Mouse (Mus musculus) CH12.LX (cell line): ENCODE data around the gene Eps8. TPM values are rescaled to one million over a fixed set of nuclear protein-coding genes. Genes with fewer than 3 reads are reported as not detected.

Source experiments
- DNase-seq: peaks from one replicate; pipeline ENCODE4 v3.0.0-alpha.2; 2013; ENCODE audit errors: extremely low read depth
- H3K27ac ChIP-seq: 2 replicates; pipeline ENCODE4 v1.5.1; 2012; ENCODE audit warnings: low read depth, mild to moderate bottlenecking, control low read depth, moderate library complexity; ENCODE audit not compliant: insufficient read depth
- H3K27me3 ChIP-seq: replicated peaks from 2 replicates; pipeline ENCODE3; 2012; ENCODE audit warnings: inconsistent platforms
- H3K36me3 ChIP-seq, 2 experiments: replicated peaks in 1 of 2; 2 replicates each; pipeline versions ENCODE3 to v1.6.1; 2012; ENCODE audit warnings: inconsistent platforms in 1 of 2, low read length in 1 of 2, mild to moderate bottlenecking in 1 of 2, mixed read lengths in 1 of 2, moderate library complexity in 1 of 2; ENCODE audit not compliant: control insufficient read depth in 1 of 2, insufficient read depth in 1 of 2
- H3K4me1 ChIP-seq, 2 experiments: 2 replicates each; pipeline ENCODE4 v1.6.1; 2012; ENCODE audit warnings: inconsistent platforms in 1 of 2, moderate library complexity in 1 of 2; ENCODE audit not compliant: insufficient read depth in 2 of 2, control insufficient read depth in 1 of 2
- H3K4me2 ChIP-seq: 2 replicates; pipeline ENCODE4 v1.6.1; 2012; ENCODE audit warnings: low read depth, mild to moderate bottlenecking, control low read depth; ENCODE audit not compliant: poor library complexity, insufficient read depth, severe bottlenecking
- H3K4me3 ChIP-seq, 3 experiments: fragments of 150-350 bp in 1 of 3; sonication (generic) in 1 of 3; replicated peaks in 1 of 3; 2 replicates each; pipeline versions ENCODE3 to v1.5.1; 2011 to 2012; ENCODE audit warnings: low read depth in 2 of 3, low read length in 2 of 3, mild to moderate bottlenecking in 2 of 3, moderate library complexity in 2 of 3, control low read depth in 1 of 3, improper control_type of control experiment in 1 of 3, inconsistent platforms in 1 of 3, mixed read lengths in 1 of 3; ENCODE audit not compliant: poor library complexity in 1 of 3
- H3K79me2 ChIP-seq: replicated peaks from 2 replicates; pipeline ENCODE4 v1.6.1; 2012; ENCODE audit warnings: mild to moderate bottlenecking, moderate library complexity; ENCODE audit not compliant: control insufficient read depth, poor library complexity, insufficient read depth, severe bottlenecking; ENCODE audit errors: extremely low read depth
- H3K9ac ChIP-seq: 2 replicates; pipeline ENCODE4 v1.6.1; 2012; ENCODE audit warnings: low read depth, mild to moderate bottlenecking, control low read depth, moderate library complexity; ENCODE audit not compliant: insufficient read depth
- H3K9me3 ChIP-seq: replicated peaks from 2 replicates; pipeline ENCODE3; 2012; ENCODE audit warnings: low read length, inconsistent platforms, mixed read lengths
- BHLHE40 ChIP-seq: IDR thresholded peaks from 2 replicates; pipeline ENCODE4 v1.6.1; 2011; ENCODE audit warnings: mild to moderate bottlenecking, low read depth, low read length, improper control_type of control experiment
- CHD1 ChIP-seq: IDR thresholded peaks from 2 replicates; pipeline ENCODE4 v1.6.1; 2012; ENCODE audit warnings: low read depth, low read length, improper control_type of control experiment, inconsistent platforms
- CHD2 ChIP-seq: IDR thresholded peaks from 2 replicates; pipeline ENCODE4 v1.6.1; 2011; ENCODE audit warnings: low read length, improper control_type of control experiment
- CTCF ChIP-seq, 2 experiments: IDR thresholded peaks in 1 of 2; conservative IDR thresholded peaks in 1 of 2; 2 replicates each; pipeline ENCODE4 v1.5.1; 2011 to 2012; ENCODE audit warnings: low read depth in 2 of 2, low read length in 2 of 2, improper control_type of control experiment in 1 of 2, inconsistent platforms in 1 of 2, mild to moderate bottlenecking in 1 of 2, moderate library complexity in 1 of 2
- E2F4 ChIP-seq: IDR thresholded peaks from 2 replicates; pipeline ENCODE4 v1.6.1; 2011; ENCODE audit warnings: low read depth, low read length, improper control_type of control experiment; ENCODE audit not compliant: insufficient replicate concordance
- ELF1 ChIP-seq: IDR thresholded peaks from 2 replicates; pipeline ENCODE4 v1.6.1; 2014; ENCODE audit warnings: low read depth, mild to moderate bottlenecking, inconsistent platforms, low read length, improper control_type of control experiment
- EP300 ChIP-seq: IDR thresholded peaks from 2 replicates; pipeline ENCODE4 v1.6.1; 2011; ENCODE audit warnings: low read length, improper control_type of control experiment
- ETS1 ChIP-seq: conservative IDR thresholded peaks from 2 replicates; pipeline ENCODE4 v1.6.1; 2012; ENCODE audit warnings: low read depth, mild to moderate bottlenecking, inconsistent platforms, low read length, improper control_type of control experiment, moderate library complexity
- GABPA ChIP-seq: IDR thresholded peaks from 2 replicates; pipeline ENCODE4 v1.6.1; 2012; ENCODE audit warnings: low read depth, low read length, improper control_type of control experiment, inconsistent platforms; ENCODE audit not compliant: insufficient replicate concordance
- HCFC1 ChIP-seq: IDR thresholded peaks from 2 replicates; pipeline ENCODE4 v1.6.1; 2012; ENCODE audit warnings: low read depth, mild to moderate bottlenecking, inconsistent platforms, low read length, improper control_type of control experiment
- IRF4 ChIP-seq: IDR thresholded peaks from 2 replicates; pipeline ENCODE4 v1.6.1; 2014; ENCODE audit warnings: low read depth, mild to moderate bottlenecking, inconsistent platforms, low read length, improper control_type of control experiment
- JUN ChIP-seq: IDR thresholded peaks from 2 replicates; pipeline ENCODE4 v1.6.1; 2011; ENCODE audit warnings: low read depth, mild to moderate bottlenecking, low read length, improper control_type of control experiment, moderate library complexity; ENCODE audit not compliant: insufficient read depth
- JUND ChIP-seq: conservative IDR thresholded peaks from 2 replicates; pipeline ENCODE4 v1.6.1; 2011; ENCODE audit warnings: low read depth, low read length, improper control_type of control experiment
- MAFK ChIP-seq: IDR thresholded peaks from 2 replicates; pipeline ENCODE4 v1.6.1; 2011; ENCODE audit warnings: low read length, improper control_type of control experiment; ENCODE audit not compliant: insufficient replicate concordance
- MAZ ChIP-seq: IDR thresholded peaks from 2 replicates; pipeline ENCODE4 v1.6.1; 2012; ENCODE audit warnings: low read depth, mild to moderate bottlenecking, inconsistent platforms, low read length, improper control_type of control experiment, moderate library complexity
- MXI1 ChIP-seq: IDR thresholded peaks from 2 replicates; pipeline ENCODE4 v1.6.1; 2011; ENCODE audit warnings: mild to moderate bottlenecking, low read depth, low read length, improper control_type of control experiment
- MYC ChIP-seq: IDR thresholded peaks from 2 replicates; pipeline ENCODE4 v1.6.1; 2011; ENCODE audit warnings: low read depth, mild to moderate bottlenecking, improper control_type of control experiment, low read length
- NELFE ChIP-seq: IDR thresholded peaks from 2 replicates; pipeline ENCODE4 v1.6.1; 2011; ENCODE audit warnings: low read depth, low read length, improper control_type of control experiment
- PAX5 ChIP-seq: IDR thresholded peaks from 2 replicates; pipeline ENCODE4 v1.6.1; 2012; ENCODE audit warnings: low read length, inconsistent platforms, mixed read lengths
- POLR2A ChIP-seq: IDR thresholded peaks from 2 replicates; pipeline ENCODE4 v1.6.1; 2011; ENCODE audit warnings: low read depth, mild to moderate bottlenecking, improper control_type of control experiment, low read length
- POLR2AphosphoS2 ChIP-seq: IDR thresholded peaks from 2 replicates; pipeline ENCODE4 v1.6.1; 2011; ENCODE audit warnings: low read depth, low read length, improper control_type of control experiment
- RAD21 ChIP-seq: IDR thresholded peaks from 2 replicates; pipeline ENCODE4 v1.6.1; 2011; ENCODE audit warnings: low read depth, mild to moderate bottlenecking, low read length, improper control_type of control experiment, moderate library complexity
- RCOR1 ChIP-seq: conservative IDR thresholded peaks from 2 replicates; pipeline ENCODE4 v1.6.1; 2012; ENCODE audit warnings: low read depth, mild to moderate bottlenecking, inconsistent platforms, low read length, improper control_type of control experiment
- SMC3 ChIP-seq: IDR thresholded peaks from 2 replicates; pipeline ENCODE4 v1.6.1; 2011; ENCODE audit warnings: low read depth, low read length, improper control_type of control experiment
- UBTF ChIP-seq: IDR thresholded peaks from 2 replicates; pipeline ENCODE4 v1.6.1; 2012; ENCODE audit warnings: low read depth, mild to moderate bottlenecking, inconsistent platforms, low read length, improper control_type of control experiment, moderate library complexity
- USF2 ChIP-seq: conservative IDR thresholded peaks from 2 replicates; pipeline ENCODE4 v1.6.1; 2011; ENCODE audit warnings: low read depth, low read length, improper control_type of control experiment
- ZC3H11A ChIP-seq: IDR thresholded peaks from 2 replicates; pipeline ENCODE4 v1.6.1; 2012; ENCODE audit warnings: low read depth, mild to moderate bottlenecking, inconsistent platforms, low read length, improper control_type of control experiment
- ZKSCAN1 ChIP-seq: IDR thresholded peaks from 2 replicates; pipeline ENCODE4 v1.6.1; 2012; ENCODE audit warnings: low read depth, inconsistent platforms, low read length, improper control_type of control experiment, borderline replicate concordance
- ZMIZ1 ChIP-seq: IDR thresholded peaks from 2 replicates; pipeline ENCODE4 v1.6.1; 2012; ENCODE audit warnings: low read depth, mild to moderate bottlenecking, inconsistent platforms, low read length, improper control_type of control experiment
- dilution Hi-C: fragments of 300-500 bp; cut with MboI; formaldehyde crosslinking; loops from 2 replicates; pipeline ENCODE4 v1.14.3; 2020; ENCODE audit warnings: low sequenced_read_pairs; ENCODE audit not compliant: extremely low pct_unique_long_range_greater_than_20kb, extremely low pct_ligation_motif_present
- in situ Hi-C: fragments of 300-500 bp; cut with MboI; formaldehyde crosslinking; loops from 3 replicates; pipeline ENCODE4 v1.14.3; 2019; ENCODE audit warnings: low sequenced_read_pairs, low pct_ligation_motif_present, low pct_unique_long_range_greater_than_20kb, mixed read lengths
- polyA plus RNA-seq: library from polyadenylated mRNA; unstranded; fragments of >175 nt; gene quantifications from 2 replicates; pipeline ENCODE4 v1.2.1, GENCODE M21; 2012; ENCODE audit warnings: low read depth; ENCODE audit not compliant: insufficient read length
- total RNA-seq, 2 experiments: library from RNA; depleted of rRNA; stranded (reverse); fragments of 300-350 nt in 1 of 2; fragments of >200 nt in 1 of 2; gene quantifications; 2 replicates each; pipeline ENCODE4 v1.2.3; 2012 to 2014

The Eps8 gene
- total and polyA plus RNA-seq, 3 experiments, result 2.2 to 7.4 (median 2.2) TPM

GRCm38 (mm10) chr6:137496562-137496961 is 158.1 kb downstream of the Eps8 start:
- Histone ChIP-seq H3K9ac (no peak overlapping the region), H3K4me3 (no peak overlapping the region), H3K27ac (no peak overlapping the region), H3K79me2 (no peaks in the 10 kb centered on the region), H3K9me3 (no peaks in the 10 kb centered on the region), H3K4me2 (no peak overlapping the region)
- dilution Hi-C loops, result no loop called here
- TF ChIP-seq SMC3 (no peak), NELFE (no peak), POLR2A (no peak), BHLHE40 (no peak), MYC (no peak), MXI1 (no peak), HCFC1 (no peak), JUND (no peak), MAZ (no peak), RCOR1 (no peak), ETS1 (no peak), POLR2AphosphoS2 (no peak), E2F4 (no peak), ZMIZ1 (no peak), JUN (no peak)
- TF ChIP-seq, all 38 proteins: peak for 0
- H3K36me3 ChIP-seq, result peaks cover 0 to 11% of the 10 kb centered on the region in 2 experiments
- in situ Hi-C loops, result no loop called here
- H3K4me1 ChIP-seq, result peaks cover 10 to 44% of the 10 kb centered on the region in 2 experiments
- DNase-seq, result no peak
- no peaks in the 10 kb centered on the region for H3K27me3 ChIP-seq

- dilution Hi-C loops, result no loop called here
- in situ Hi-C loops, result no loop called here
- no peak for TF ChIP-seq USF2
- TF ChIP-seq CHD2, result no peak
- TF ChIP-seq ELF1, result no peak
- no peak for TF ChIP-seq GABPA
- TF ChIP-seq BHLHE40, result no peak
- TF ChIP-seq RAD21, result no peak
- no peak for TF ChIP-seq EP300
- no peak for TF ChIP-seq IRF4
- TF ChIP-seq ZMIZ1, result no peak
- TF ChIP-seq ZC3H11A, result no peak
- no peak for TF ChIP-seq CTCF (conservative IDR thresholded peaks at IDR 0.05 in 1 of 2, IDR thresholded peaks at IDR 0.05 in 1 of 2; ENCODE audit: low read depth in 2 of 2, low read length in 2 of 2)
- TF ChIP-seq ZKSCAN1, result no peak
- no peak for TF ChIP-seq JUN
- TF ChIP-seq POLR2A, result no peak
- TF ChIP-seq CHD1, result no peak
- no peak for TF ChIP-seq UBTF
- TF ChIP-seq PAX5, result no peak
- no peak for TF ChIP-seq NELFE
- no peak for TF ChIP-seq MAFK
- TF ChIP-seq HCFC1, result no peak
Observed at GRCm38 (mm10) chr6:137495233-137495632, 159.4 kb downstream of the Eps8 start.

More at GRCm38 (mm10) chr6:137495233-137495632, 159.4 kb downstream of the Eps8 start:
- no peaks in the 10 kb centered on the region for H3K27me3 ChIP-seq
- H3K4me3 ChIP-seq, result no peak overlapping the region
- no peak overlapping the region for H3K9ac ChIP-seq
- no peak for DNase-seq
- H3K9me3 ChIP-seq, result no peaks in the 10 kb centered on the region
- H3K4me1 ChIP-seq, result peaks cover 11 to 58% of the 10 kb centered on the region in 2 experiments
- no peak overlapping the region for H3K27ac ChIP-seq
- H3K4me2 ChIP-seq, result no peak overlapping the region
- peaks cover 0 to 11% of the 10 kb centered on the region in 2 experiments for H3K36me3 ChIP-seq
- H3K79me2 ChIP-seq, result no peaks in the 10 kb centered on the region
